ENCODE assay signal across 14 mouse cellular contexts in the genomic region with DNA sequence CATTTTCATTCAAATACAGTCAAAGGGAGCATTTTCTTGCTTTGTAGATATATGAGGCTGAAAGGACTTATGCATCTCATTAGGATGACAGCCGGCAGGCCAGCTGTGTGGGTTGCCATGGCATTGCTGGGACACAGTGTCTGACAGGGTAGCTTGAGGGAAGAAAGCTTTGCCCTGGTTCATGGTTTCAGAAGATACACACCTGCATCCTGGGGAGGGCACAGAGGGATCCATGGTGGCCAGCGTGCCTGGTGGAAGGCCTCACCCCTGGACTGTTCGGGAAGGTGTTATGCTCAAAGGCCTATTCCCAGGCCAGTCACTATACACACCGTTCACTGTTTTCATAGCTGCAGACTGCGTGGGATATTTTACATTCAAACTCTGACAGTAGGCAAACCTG. TPM values are rescaled to one million over a fixed set of nuclear protein-coding genes. Genes with fewer than 3 reads are reported as not detected.
DNase-seq lines count a peak whose midpoint lies in the region; ATAC-seq lines count a peak whose summit lies in the region.
"Had no signal": no experiment of that assay in that cellular context is flagged by ENCODE, and none has a peak within 500 bp of the region (broad histone marks: within the 10 kb centered on the region; RNA-seq: fewer than 3 reads in every experiment).

No protein-coding gene starts in this region.

- no peak overlapping the region for H3K27ac ChIP-seq in hindbrain, embryonic 13.5 days
- no peak overlapping the region for H3K27ac ChIP-seq in midbrain, embryonic 12.5 days (replicated peaks)
- H3K27ac ChIP-seq in liver, embryonic 12.5 days = no peak overlapping the region
- H3K27ac ChIP-seq: limb, embryonic 12.5 days had no signal

- 72% methylated on average over 5 of the region's 5 CpGs for WGBS in hindbrain, embryonic 13.5 days
- WGBS in midbrain, embryonic 12.5 days = 82% methylated on average over 5 of the region's 5 CpGs
- WGBS in liver, embryonic 12.5 days (ENCODE audit: insufficient replicate concordance) = 69% methylated on average over 5 of the region's 5 CpGs

- no peak overlapping the region for H3K4me2 ChIP-seq in hindbrain, embryonic 13.5 days
- no peak overlapping the region for H3K4me2 ChIP-seq in midbrain, embryonic 12.5 days (replicated peaks)
- H3K4me2 ChIP-seq in liver, embryonic 12.5 days = no peak overlapping the region
- H3K4me2 ChIP-seq: limb, embryonic 12.5 days had no signal

- DNase-seq in retina, postnatal 1 day = peak; percentile 16
- DNase-seq in retina, embryonic 14.5 days (ENCODE audit: low spot score) = no peak
- no peak for DNase-seq in gastrocnemius, adult 8-10 months (ENCODE audit: low spot score in 2 of 2)
- DNase-seq in testis, postnatal 10 days (ENCODE audit: low spot score) = no peak
- DNase-seq: adrenal gland, postnatal 36 days; cerebellum, postnatal 25 days; heart, adult 18-20 months; heart, postnatal 10 days; kidney, postnatal 25 days had no signal

- H3K36me3 ChIP-seq in hindbrain, embryonic 13.5 days = no peaks in the 10 kb centered on the region
- no peaks in the 10 kb centered on the region for H3K36me3 ChIP-seq in midbrain, embryonic 12.5 days
- no peaks in the 10 kb centered on the region for H3K36me3 ChIP-seq in liver, embryonic 12.5 days
- H3K36me3 ChIP-seq: limb, embryonic 12.5 days had no signal

- H3K9ac ChIP-seq in hindbrain, embryonic 13.5 days = no peak overlapping the region
- no peak overlapping the region for H3K9ac ChIP-seq in midbrain, embryonic 12.5 days (replicated peaks)
- H3K9ac ChIP-seq in liver, embryonic 12.5 days = no peak overlapping the region
- H3K9ac ChIP-seq: limb, embryonic 12.5 days had no signal

- no peaks in the 10 kb centered on the region for H3K9me3 ChIP-seq in hindbrain, embryonic 13.5 days
- H3K9me3 ChIP-seq in midbrain, embryonic 12.5 days = no peaks in the 10 kb centered on the region
- no peaks in the 10 kb centered on the region for H3K9me3 ChIP-seq in liver, embryonic 12.5 days (replicated peaks)
- H3K9me3 ChIP-seq: limb, embryonic 12.5 days had no signal

- H3K4me1 ChIP-seq in hindbrain, embryonic 13.5 days (replicated peaks) = 0 out of 2 replicates have a peak, but pooled peaks cover 3% of the 10 kb centered on the region
- H3K4me1 ChIP-seq in midbrain, embryonic 12.5 days = 0 out of 2 replicates have a peak, but pooled peaks cover 3% of the 10 kb centered on the region
- no peaks in the 10 kb centered on the region for H3K4me1 ChIP-seq in liver, embryonic 12.5 days
- H3K4me1 ChIP-seq: limb, embryonic 12.5 days had no signal

- H3K4me3 ChIP-seq in hindbrain, embryonic 13.5 days = no peak overlapping the region
- H3K4me3 ChIP-seq in midbrain, embryonic 12.5 days = no peak overlapping the region
- no peak overlapping the region for H3K4me3 ChIP-seq in liver, embryonic 12.5 days
- H3K4me3 ChIP-seq: limb, embryonic 12.5 days had no signal

- H3K27me3 ChIP-seq in hindbrain, embryonic 13.5 days = no peaks in the 10 kb centered on the region
- no peaks in the 10 kb centered on the region for H3K27me3 ChIP-seq in midbrain, embryonic 12.5 days
- H3K27me3 ChIP-seq in liver, embryonic 12.5 days (replicated peaks) = no peaks in the 10 kb centered on the region
- H3K27me3 ChIP-seq: limb, embryonic 12.5 days had no signal

- ATAC-seq in hindbrain, embryonic 13.5 days (ENCODE audit: low FRiP score) = peak; percentile 83
- peak; percentile 86 for ATAC-seq in midbrain, embryonic 12.5 days (ENCODE audit: low FRiP score, low read depth)
- no peak for ATAC-seq in liver, embryonic 12.5 days
- ATAC-seq: intestine, embryonic 16.5 days had no signal

RNA-seq across cellular contexts. Expression of gene Esr1, which starts 29.5 kb away (rescaled TPM):
- polyA plus RNA-seq in hindbrain, embryonic 13.5 days (2015; fragmentation: Nextera tagmentation; extraction: Ambion mirVana) = 0.10 and 0.16 TPM in 2 replicates
- polyA plus RNA-seq in midbrain, embryonic 12.5 days (2016; fragmentation: Nextera tagmentation; extraction: Ambion mirVana) = 0.13 TPM in 1 of 2 replicates, not detected in the other
- polyA plus RNA-seq in liver, embryonic 12.5 days (2016; fragmentation: Nextera tagmentation; extraction: Ambion mirVana) = 0.01 and 0.10 TPM in 2 replicates
- 10 to 100 TPM; 30.6 to 39.3 (median 33.9) TPM for total RNA-seq in gastrocnemius, adult 8-10 months (2022)
